Mouse (Mus musculus): Measurements from ENCODE around the gene Btn2a2. TPM values are rescaled to one million over a fixed set of nuclear protein-coding genes. Genes with fewer than 3 reads are reported as not detected.

The Btn2a2 gene
- polyA plus RNA-seq, 3 experiments from 2014 or later = not detected

Other genes starting within 250 kb of the Btn2a2 start
- gene Vmn1r223, start 241.7 kb downstream of the Btn2a2 start, polyA plus RNA-seq (2017; shearing (Covaris generic)) = not detected
- gene Zfp322a, start 119.6 kb downstream of the Btn2a2 start, polyA plus RNA-seq (2017; shearing (Covaris generic)) = 10 to 100 TPM; 28.6 to 33.1 (median 30.2) TPM
- gene Abt1, start 65.0 kb downstream of the Btn2a2 start, polyA plus RNA-seq (2017; shearing (Covaris generic)) = 10 to 100 TPM; 11.3 to 13.4 (median 12.2) TPM
- not detected for gene Btn1a1, start 23.0 kb downstream of the Btn2a2 start, polyA plus RNA-seq (2017; shearing (Covaris generic))
- gene Hist1h4h, start 42.2 kb upstream of the Btn2a2 start, polyA plus RNA-seq (2017; shearing (Covaris generic)) = 1 to 10 TPM; 3.9 to 8.3 (median 7.0) TPM
- not detected for gene Hist1h2af, start 45.0 kb upstream of the Btn2a2 start, polyA plus RNA-seq (2017; shearing (Covaris generic))
- 1 to 10 TPM in 1 of 3 experiments, not detected in 2; 1.5 TPM for gene Hist1h3g, start 46.6 kb upstream of the Btn2a2 start, polyA plus RNA-seq (2017; shearing (Covaris generic))
- under 1 TPM in 2 of 3 experiments, not detected in 1; 0.38 to 0.89 TPM for gene Hist1h2bh, start 54.5 kb upstream of the Btn2a2 start, polyA plus RNA-seq (2017; shearing (Covaris generic))
- gene Hist1h3f, start 55.2 kb upstream of the Btn2a2 start, polyA plus RNA-seq (2017; shearing (Covaris generic)) = 1 to 10 TPM in 1 of 3 experiments, under 1 TPM in 2; 0.73 to 1.5 (median 0.74) TPM
- gene Hist1h4f, start 62.8 kb upstream of the Btn2a2 start, polyA plus RNA-seq (2017; shearing (Covaris generic)) = 1 to 10 TPM in 1 of 3 experiments, not detected in 2; 3.2 TPM
- gene Hist1h1d, start 64.4 kb upstream of the Btn2a2 start, polyA plus RNA-seq (2017; shearing (Covaris generic)) = under 1 TPM; 0.20 to 0.36 (median 0.34) TPM
- gene Hist1h3e, start 73.5 kb upstream of the Btn2a2 start, polyA plus RNA-seq (2017; shearing (Covaris generic)) = 1 to 10 TPM in 2 of 3 experiments, under 1 TPM in 1; 0.89 to 4.0 (median 4.0) TPM
- 100 to 1,000 TPM in 1 of 3 experiments, 10 to 100 TPM in 1, 1 to 10 TPM in 1; 5.9 to 223 (median 14.6) TPM for gene Hist1h2ae, start 82.4 kb upstream of the Btn2a2 start, polyA plus RNA-seq (2017; shearing (Covaris generic))
- gene Hist1h2bg, start 82.5 kb upstream of the Btn2a2 start, polyA plus RNA-seq (2017; shearing (Covaris generic)) = 10 to 100 TPM in 1 of 3 experiments, 1 to 10 TPM in 2; 2.4 to 13.2 (median 9.8) TPM
- gene Hist1h2bf, start 85.3 kb upstream of the Btn2a2 start, polyA plus RNA-seq (2017; shearing (Covaris generic)) = not detected
- under 1 TPM in 1 of 3 experiments, not detected in 2; 0.99 TPM for gene Hist1h2ad, start 85.5 kb upstream of the Btn2a2 start, polyA plus RNA-seq (2017; shearing (Covaris generic))
- gene Hist1h3d, start 86.9 kb upstream of the Btn2a2 start, polyA plus RNA-seq (2017; shearing (Covaris generic)) = 1 to 10 TPM in 1 of 3 experiments, under 1 TPM in 1, not detected in 1; 0.56 to 1.3 TPM
- 10 to 100 TPM; 20.7 to 55.4 (median 27.7) TPM for gene Hist1h4d, start 92.7 kb upstream of the Btn2a2 start, polyA plus RNA-seq (2017; shearing (Covaris generic))
- gene Hist1h2be, start 132.3 kb upstream of the Btn2a2 start, polyA plus RNA-seq (2017; shearing (Covaris generic)) = 1 to 10 TPM in 2 of 3 experiments, under 1 TPM in 1; 0.92 to 3.6 (median 3.0) TPM
- 10 to 100 TPM in 1 of 3 experiments, 1 to 10 TPM in 2; 6.7 to 25.3 (median 9.4) TPM for gene Hist1h1e, start 133.7 kb upstream of the Btn2a2 start, polyA plus RNA-seq (2017; shearing (Covaris generic))
- gene Hist1h2ac, start 195.1 kb upstream of the Btn2a2 start, polyA plus RNA-seq (2017; shearing (Covaris generic)) = under 1 TPM; 0.43 to 0.47 (median 0.47) TPM
- gene Hist1h2bc, start 195.3 kb upstream of the Btn2a2 start, polyA plus RNA-seq (2017; shearing (Covaris generic)) = 1 to 10 TPM in 2 of 3 experiments, under 1 TPM in 1; 0.52 to 3.6 (median 3.3) TPM
- not detected for gene Hist1h1t, start 207.0 kb upstream of the Btn2a2 start, polyA plus RNA-seq (2017; shearing (Covaris generic))
- gene Hist1h4c, start 209.6 kb upstream of the Btn2a2 start, polyA plus RNA-seq (2017; shearing (Covaris generic)) = 1 to 10 TPM; 2.1 to 9.3 (median 4.2) TPM
- 1 to 10 TPM in 1 of 3 experiments, under 1 TPM in 1, not detected in 1; 0.32 to 1.7 TPM for gene Hfe, start 222.0 kb upstream of the Btn2a2 start, polyA plus RNA-seq (2017; shearing (Covaris generic))
- 10 to 100 TPM in 2 of 3 experiments, 1 to 10 TPM in 1; 8.7 to 14.8 (median 11.1) TPM for gene Hist1h1c, start 250.0 kb upstream of the Btn2a2 start, polyA plus RNA-seq (2017; shearing (Covaris generic))